In the genomic region with DNA sequence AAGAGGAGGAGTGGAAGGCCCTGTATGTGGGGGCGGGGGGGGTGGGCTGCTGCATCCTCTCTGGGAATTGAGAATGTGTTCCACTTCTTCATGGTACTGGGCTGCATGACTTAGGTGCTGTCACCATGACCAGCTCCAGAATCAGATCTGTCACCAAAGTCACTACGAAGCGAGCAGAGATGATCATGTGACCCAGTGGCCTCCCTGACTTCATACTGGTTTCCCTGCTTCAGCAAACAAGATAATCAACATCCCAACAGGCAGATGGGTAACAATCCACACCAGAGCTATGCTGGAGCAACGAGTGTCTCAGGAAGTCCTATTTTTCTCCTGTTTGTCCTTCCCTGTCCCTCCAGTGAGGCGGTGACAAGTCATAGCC, we compare ENCODE assay signal across 14 mouse cellular contexts. TPM values are rescaled to one million over a fixed set of nuclear protein-coding genes. Genes with fewer than 3 reads are reported as not detected.
DNase-seq lines count a peak whose midpoint lies in the region; ATAC-seq and TF ChIP-seq lines count a peak whose summit lies in the region.
"Had no signal": no experiment of that assay in that cellular context is flagged by ENCODE, and none has a peak within 500 bp of the region (broad histone marks: within the 10 kb centered on the region; RNA-seq: fewer than 3 reads in every experiment).

No protein-coding gene starts in this region.

- no peaks in the 10 kb centered on the region for H3K9me3 ChIP-seq in kidney, embryonic 16.5 days (ENCODE audit: low read length)
- H3K9me3 ChIP-seq in hindbrain, embryonic 15.5 days, result no peaks in the 10 kb centered on the region
- H3K9me3 ChIP-seq: heart, embryonic 13.5 days; intestine, embryonic 15.5 days had no signal

- H3K27me3 ChIP-seq in kidney, embryonic 16.5 days (ENCODE audit: insufficient read depth, low read length), result no peaks in the 10 kb centered on the region
- H3K27me3 ChIP-seq in kidney, adult 2 months (replicated peaks; ENCODE audit: control insufficient read depth, insufficient read depth, low read length), result no peaks in the 10 kb centered on the region
- no peaks in the 10 kb centered on the region for H3K27me3 ChIP-seq in hindbrain, embryonic 15.5 days
- H3K27me3 ChIP-seq: heart, embryonic 13.5 days; intestine, embryonic 15.5 days; Patski had no signal

- WGBS in kidney, embryonic 16.5 days, result 63% methylated on average over 5 of the region's 5 CpGs
- WGBS in kidney, adult 2 months, result 48% methylated on average over 5 of the region's 5 CpGs
- 67% methylated on average over 5 of the region's 5 CpGs for WGBS in hindbrain, embryonic 15.5 days

- H3K4me2 ChIP-seq in kidney, embryonic 16.5 days (replicated peaks; ENCODE audit: low read depth, low read length), result 0 out of 2 replicates have a peak overlapping the region, but pooled peaks have one; percentile 14
- H3K4me2 ChIP-seq in hindbrain, embryonic 15.5 days, result no peak overlapping the region
- H3K4me2 ChIP-seq: heart, embryonic 13.5 days; intestine, embryonic 15.5 days had no signal

- no peak for DNase-seq in kidney, adult 2 months
- DNase-seq in lung, postnatal 4 days, result no peak
- no peak for DNase-seq in layer of hippocampus, adult 8-10 months (ENCODE audit: low spot score in 2 of 2)
- no peak for DNase-seq in kidney, postnatal 4 days
- DNase-seq: adrenal gland, postnatal 14 days; gastrocnemius, postnatal 10 days had no signal

- H3K27ac ChIP-seq in kidney, embryonic 16.5 days (ENCODE audit: low read length), result no peak overlapping the region
- H3K27ac ChIP-seq in kidney, adult 2 months (ENCODE audit: insufficient read depth, low read depth, low read length), result no peak overlapping the region
- peak overlapping the region; percentile 49 for H3K27ac ChIP-seq in hindbrain, embryonic 15.5 days (replicated peaks)
- H3K27ac ChIP-seq: heart, embryonic 13.5 days; intestine, embryonic 15.5 days had no signal

- no peak overlapping the region for H3K9ac ChIP-seq in kidney, embryonic 16.5 days (replicated peaks; ENCODE audit: low read length)
- H3K9ac ChIP-seq in hindbrain, embryonic 15.5 days, result no peak overlapping the region
- H3K9ac ChIP-seq: heart, embryonic 13.5 days; intestine, embryonic 15.5 days had no signal

- H3K36me3 ChIP-seq in kidney, embryonic 16.5 days (ENCODE audit: insufficient read depth, low read length), result no peaks in the 10 kb centered on the region
- H3K36me3 ChIP-seq in kidney, adult 2 months (ENCODE audit: control insufficient read depth, insufficient read depth, low read length), result no peaks in the 10 kb centered on the region
- no peaks in the 10 kb centered on the region for H3K36me3 ChIP-seq in hindbrain, embryonic 15.5 days
- H3K36me3 ChIP-seq: heart, embryonic 13.5 days; intestine, embryonic 15.5 days had no signal

- H3K4me3 ChIP-seq in kidney, embryonic 16.5 days (ENCODE audit: low read length), result no peak overlapping the region
- H3K4me3 ChIP-seq in kidney, adult 2 months (ENCODE audit: insufficient read depth, low read depth, low read length), result no peak overlapping the region
- H3K4me3 ChIP-seq in hindbrain, embryonic 15.5 days, result no peak overlapping the region
- H3K4me3 ChIP-seq: erythroblast, embryonic 14.5 days; heart, embryonic 13.5 days; intestine, embryonic 15.5 days had no signal

- no peak for ATAC-seq in kidney, embryonic 16.5 days (ENCODE audit: low FRiP score, low TSS enrichment)
- peak; percentile 41 for ATAC-seq in activated CD4-positive, CD25-positive, alpha-beta regulatory T cell, adult 4 months
- ATAC-seq in hindbrain, embryonic 15.5 days (ENCODE audit: low FRiP score, low read depth), result no peak
- 0 out of 2 replicates have a peak, but pooled peaks have one; percentile 11 for ATAC-seq in megakaryocyte, adult 5-6 weeks (ENCODE audit: poor library complexity, severe bottlenecking)
- ATAC-seq: Patski had no signal

- no peak for TF ChIP-seq CTCF in kidney, adult 2 months (conservative IDR thresholded peaks at IDR 0.05; ENCODE audit: insufficient read depth, insufficient read length, low read depth, low read length)

- no peak for TF ChIP-seq POLR2A in kidney, adult 2 months (IDR thresholded peaks at IDR 0.05; ENCODE audit: low read depth, low read length)

- H3K4me1 ChIP-seq in kidney, embryonic 16.5 days (ENCODE audit: insufficient read depth, low read length), result peaks cover 13% of the 10 kb centered on the region
- no peaks in the 10 kb centered on the region for H3K4me1 ChIP-seq in kidney, adult 2 months (ENCODE audit: control insufficient read depth, insufficient read depth, low read length)
- peaks cover 13% of the 10 kb centered on the region for H3K4me1 ChIP-seq in hindbrain, embryonic 15.5 days (replicated peaks)
- H3K4me1 ChIP-seq: intestine, embryonic 15.5 days had no signal

RNA-seq across cellular contexts. Expression of a gene that starts 28.7 kb away (rescaled TPM):
- 1.2 and 1.9 TPM in 2 replicates for polyA plus RNA-seq in kidney, embryonic 16.5 days (2015; fragmentation: Nextera tagmentation; extraction: Ambion mirVana)
- 0.86 and 1.4 TPM in 2 replicates for polyA plus RNA-seq in kidney, adult 2 months (2012; rRNA removed)
- polyA plus RNA-seq in activated CD4-positive, CD25-positive, alpha-beta regulatory T cell, adult 4 months (2017; shearing (Covaris generic)), result 1 to 10 TPM; 3.3 to 5.5 TPM
- polyA plus RNA-seq in hindbrain, embryonic 15.5 days (2015; fragmentation: Nextera tagmentation; extraction: Ambion mirVana), result 11.8 and 12.4 TPM in 2 replicates
- 0.09 TPM in 1 of 2 replicates, not detected in the other for total RNA-seq in megakaryocyte, adult 5-6 weeks (2015)
- total RNA-seq in megakaryocyte, adult 5-6 weeks (2017), result not detected in 2 replicates
- 10 to 100 TPM; 12.2 to 16.5 (median 14.7) TPM for total RNA-seq in layer of hippocampus, adult 8-10 months (2022)
- polyA plus RNA-seq: erythroblast, embryonic 14.5 days had no signal

Comparison
In these comparisons a context has a peak if more than half of its experiments do, and no peak if none do; other contexts are left out.
1. ATAC-seq: peak in activated CD4-positive, CD25-positive, alpha-beta regulatory T cell, adult 4 months (single experiment) and megakaryocyte, adult 5-6 weeks (single experiment); none in kidney, embryonic 16.5 days (single experiment) and hindbrain, embryonic 15.5 days (single experiment).